Mouse (Mus musculus) mouse embryonic stem cell (cell line): ENCODE measurements around the gene Fam174b.

Experiments used
- in situ Hi-C, 2 experiments: fragments of 300-500 bp; cut with MboI; formaldehyde crosslinking; loops; 1 replicate in 1 of 2; 3 replicates in 1 of 2; pipeline ENCODE4 v1.14.3; 2019 to 2020; ENCODE audit warnings: low sequenced_read_pairs in 2 of 2, low pct_unique_long_range_greater_than_20kb in 1 of 2, mixed read lengths in 1 of 2; ENCODE audit not compliant: unreplicated experiment in 1 of 2

Gene Fam174b

DNA sequence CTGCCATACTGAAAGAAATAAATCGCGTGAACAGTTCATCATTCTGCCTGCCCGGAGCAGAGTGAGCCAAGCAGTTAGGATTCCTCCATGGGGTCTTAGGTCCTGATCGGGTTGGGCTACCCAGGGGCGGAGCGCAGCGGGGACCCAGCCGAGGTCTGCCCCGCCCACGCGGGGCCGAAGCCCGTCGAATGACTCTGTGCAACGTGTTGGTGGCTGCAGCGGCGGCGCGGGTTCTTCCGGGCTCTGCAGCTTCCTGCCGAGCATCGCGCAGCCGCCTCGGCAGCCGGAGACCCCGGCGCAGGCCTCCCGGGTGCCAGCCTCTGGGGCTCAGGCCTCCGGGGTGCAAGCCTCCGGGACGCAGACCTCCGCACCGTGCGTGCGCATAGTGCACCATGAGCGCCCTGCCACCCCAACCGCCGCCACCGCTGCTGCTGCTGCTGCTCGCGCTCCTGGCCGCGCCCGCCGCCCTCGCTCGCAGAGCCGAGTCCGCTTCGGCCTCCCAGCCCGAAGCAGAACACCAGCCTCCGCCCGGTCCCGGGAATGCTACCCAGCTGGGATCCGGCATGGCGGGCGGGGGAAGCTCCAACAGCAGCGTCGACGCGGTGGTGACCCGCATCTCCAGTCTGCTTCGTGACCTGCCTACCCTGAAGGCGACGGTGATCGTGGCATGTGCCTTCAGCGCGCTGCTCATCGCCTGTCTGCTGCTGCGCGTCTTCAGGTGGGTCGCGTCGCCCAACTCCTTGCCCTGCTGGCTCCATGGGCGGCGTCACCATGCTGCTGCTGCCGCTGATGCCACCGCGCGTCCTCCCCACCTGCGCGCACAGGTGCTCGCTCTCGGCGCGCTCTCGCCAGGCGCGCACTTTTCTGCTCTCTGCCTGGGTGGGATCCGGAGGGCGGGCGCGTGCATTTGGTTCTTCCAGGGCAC lies at the start of gene Fam174b:
Gene Fam174b, plus strand, starts transcription at position 192 of the 925 bp plus-strand sequence.
- in situ Hi-C loops = loop anchor here in 1 of 2 experiments (10.0 kb wide), 1 partner anchor 86 kb away; no protein-coding TSS in a partner anchor

DNA sequence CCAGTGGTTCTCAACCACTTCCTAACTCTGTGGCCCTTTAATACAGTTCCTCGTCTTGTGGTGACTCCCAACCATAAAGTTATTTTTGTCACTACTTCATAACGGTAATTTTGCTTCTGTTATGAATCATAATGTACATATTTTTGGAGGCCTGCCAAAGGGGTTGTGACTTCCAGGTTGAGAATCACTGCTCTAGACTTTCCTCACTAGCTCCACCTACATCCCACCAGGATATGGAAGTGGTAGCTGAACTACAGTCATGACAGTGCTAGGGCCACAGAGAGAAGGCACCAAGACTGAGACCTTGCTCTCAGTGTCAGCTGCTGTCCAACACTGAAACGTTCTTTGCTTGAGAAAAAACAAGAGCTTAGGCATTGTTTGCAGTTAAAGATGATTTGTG lies 43.0 kb upstream of the Fam174b start:
- in situ Hi-C loops = no loop called here

DNA sequence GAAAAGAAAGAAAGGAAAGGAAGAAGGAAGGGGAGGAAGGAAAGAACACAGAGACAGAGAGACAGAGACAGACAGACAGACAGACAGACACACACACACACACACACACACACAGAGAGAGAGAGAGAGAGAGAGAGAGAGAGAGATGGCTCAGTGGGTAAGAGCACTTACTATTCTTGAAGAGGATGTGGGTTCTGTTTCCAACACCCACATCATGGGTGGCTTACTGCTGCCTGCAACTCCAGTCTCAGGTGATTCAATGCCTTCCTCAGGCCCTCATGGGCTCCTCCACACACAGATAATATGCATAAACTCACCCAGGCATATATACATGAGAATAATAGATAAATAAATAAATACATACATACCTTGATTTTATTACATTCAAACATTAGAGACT lies 35.8 kb upstream of the Fam174b start:
- in situ Hi-C loops = no loop called here

DNA sequence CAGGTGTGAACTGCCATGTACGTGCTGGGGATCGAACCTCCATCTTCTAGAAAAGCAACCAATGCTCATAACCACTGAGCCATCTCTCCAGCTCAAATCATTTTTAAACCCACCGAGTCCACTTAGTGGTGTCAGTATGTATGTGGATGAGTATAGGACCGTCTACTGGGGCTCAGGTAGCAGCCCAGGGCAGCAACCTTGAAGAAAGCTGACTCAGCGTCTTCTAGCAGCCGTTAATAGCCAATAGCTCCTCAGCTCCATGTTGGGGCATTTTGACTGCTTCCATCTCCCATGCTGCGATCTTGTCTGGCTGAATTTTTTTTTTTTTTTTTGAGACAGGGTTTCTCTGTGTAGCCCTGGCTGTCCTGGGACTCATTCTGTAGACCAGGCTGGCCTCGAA lies 26.6 kb upstream of the Fam174b start:
- in situ Hi-C loops = no loop called here

DNA sequence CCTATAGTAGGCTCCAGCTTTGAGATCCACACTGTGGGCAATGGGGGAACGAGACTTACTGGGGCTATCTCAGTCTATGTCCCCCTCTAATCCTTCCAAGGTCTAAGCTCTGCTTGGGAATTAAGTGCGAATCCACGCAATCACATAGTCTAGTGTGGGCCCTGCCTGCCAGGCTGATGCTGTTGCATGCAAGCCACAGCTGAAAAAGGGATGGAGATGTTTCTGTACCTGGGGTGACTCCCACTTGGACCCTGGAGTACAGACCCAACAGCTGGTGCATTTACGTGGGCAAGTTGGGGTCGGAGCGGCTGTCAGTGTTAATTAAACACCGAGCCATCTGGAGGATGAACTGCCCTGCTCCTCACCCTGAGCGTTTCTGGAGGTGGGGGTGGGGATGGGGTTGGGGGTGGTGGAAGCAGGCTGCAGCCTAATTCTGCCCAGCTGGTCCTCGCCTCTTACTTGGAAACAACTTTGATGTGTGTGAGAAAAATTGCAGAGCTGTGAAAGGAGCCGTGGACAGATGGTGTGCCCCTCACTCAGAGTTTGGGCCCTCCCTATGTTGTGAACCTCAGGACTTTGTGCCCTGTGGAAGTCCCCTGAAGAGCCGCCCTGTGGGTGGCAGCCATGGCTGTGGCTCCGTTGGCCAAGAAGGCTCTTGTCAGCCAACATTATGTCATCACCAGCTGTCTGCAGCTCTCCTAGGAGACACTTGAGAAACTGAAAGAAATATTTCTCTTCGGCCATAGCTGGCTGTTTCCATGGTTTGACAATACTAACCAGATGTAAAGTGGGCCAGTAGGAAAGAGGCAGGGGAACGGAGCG lies 24.0 kb upstream of the Fam174b start:
- in situ Hi-C loops = no loop called here

DNA sequence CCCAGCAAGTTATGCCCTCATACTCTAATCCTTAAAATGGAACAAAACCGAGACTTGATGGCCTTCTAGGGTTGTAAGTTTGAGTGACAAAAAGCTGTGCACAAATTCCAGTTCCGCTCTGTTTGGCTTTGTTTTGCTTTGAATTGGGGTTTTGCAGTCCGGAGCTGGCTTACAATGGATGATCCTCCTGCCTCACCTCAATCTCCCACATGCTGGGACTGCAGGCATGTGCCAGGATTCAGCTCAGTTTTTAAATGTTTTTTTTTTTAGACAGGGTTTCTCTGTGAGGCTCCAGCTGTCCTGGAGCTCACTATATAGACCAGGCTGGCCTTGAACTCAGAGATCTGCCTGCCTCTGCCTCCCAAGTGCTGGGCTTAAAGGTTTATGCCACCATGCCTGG lies 23.3 kb upstream of the Fam174b start:
- in situ Hi-C loops = no loop called here

DNA sequence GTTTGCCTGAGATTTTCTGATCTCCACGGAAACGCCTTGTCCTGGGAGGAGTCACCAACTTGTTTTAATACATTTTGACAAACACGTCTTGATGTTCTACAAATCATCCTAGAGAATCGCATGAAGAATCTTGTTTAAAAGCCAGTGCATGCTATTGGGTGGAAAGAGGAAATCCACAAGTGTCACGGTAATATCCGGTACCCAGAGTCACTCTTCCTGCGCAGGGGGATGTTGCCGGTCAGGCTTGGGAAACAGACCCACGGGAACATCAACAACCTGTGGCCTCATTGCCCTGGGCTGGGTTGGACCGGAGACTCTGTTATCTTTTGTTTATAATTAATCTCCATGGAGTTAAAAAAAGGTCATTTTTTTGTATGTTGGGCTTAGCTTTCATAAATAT lies 22.1 kb upstream of the Fam174b start:
- in situ Hi-C loops = no loop called here

DNA sequence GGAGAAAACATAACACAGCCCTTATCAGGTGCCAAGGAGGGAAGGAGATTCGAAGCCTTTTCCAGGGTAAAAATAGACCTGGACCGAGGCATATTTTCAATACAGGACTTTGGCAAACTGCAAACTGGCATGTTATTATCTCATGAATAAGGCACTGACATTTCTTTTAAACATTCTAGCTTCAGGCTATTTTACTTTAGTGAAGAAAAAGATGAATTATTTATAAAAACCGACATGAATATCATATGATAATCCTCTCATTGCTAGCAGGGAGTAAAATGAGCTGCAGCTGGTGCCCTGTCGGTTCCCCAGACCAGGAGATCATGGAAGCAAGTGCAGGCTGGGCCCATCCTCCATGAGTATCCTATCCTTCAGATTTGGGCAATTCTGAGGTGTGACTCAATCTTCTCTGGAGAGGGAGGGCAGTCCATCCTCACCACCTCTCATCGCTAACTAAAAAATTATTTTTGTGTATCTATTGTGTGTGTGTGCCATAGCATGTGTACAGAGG lies 21.6 kb upstream of the Fam174b start:
- in situ Hi-C loops = no loop called here

DNA sequence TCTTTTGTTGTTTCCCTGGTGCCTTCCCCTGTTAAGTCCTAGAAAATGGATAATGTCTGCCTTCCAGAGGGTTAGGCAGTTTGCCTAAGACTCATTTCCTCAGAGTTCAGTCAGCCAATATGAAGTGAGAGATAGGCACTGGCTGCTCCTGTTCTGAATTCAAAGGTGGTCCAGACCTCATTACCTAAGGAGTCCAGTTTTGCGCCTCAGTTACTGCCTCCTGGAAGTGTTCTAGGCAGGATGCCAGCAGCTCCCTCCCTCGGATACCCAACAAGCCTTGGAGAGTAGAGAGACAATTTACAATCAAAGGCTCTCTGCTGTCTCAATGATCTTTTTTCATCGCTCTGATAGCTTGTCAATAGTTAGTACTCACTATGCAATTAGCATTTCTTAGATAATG lies 19.1 kb upstream of the Fam174b start:
- in situ Hi-C loops = no loop called here

DNA sequence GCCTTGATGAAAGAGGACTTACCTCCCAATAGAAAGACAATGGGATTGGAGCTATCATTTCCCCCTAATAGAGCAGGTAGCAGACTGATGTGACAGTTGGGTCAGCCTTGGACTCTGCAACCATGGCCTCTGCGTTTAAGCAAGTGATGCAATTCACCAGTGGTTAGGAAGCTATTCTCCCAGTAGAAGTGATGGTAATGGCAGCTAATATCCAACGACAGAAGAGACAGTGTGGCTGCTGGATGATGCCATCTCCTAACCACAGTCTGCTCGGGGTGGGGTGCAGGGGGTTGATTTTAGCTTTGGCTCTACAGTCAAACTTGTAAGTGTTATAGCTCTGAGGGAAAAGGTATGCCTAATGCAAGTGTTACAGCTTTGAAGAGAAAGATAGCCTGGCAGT lies 18.3 kb upstream of the Fam174b start:
- in situ Hi-C loops = no loop called here

DNA sequence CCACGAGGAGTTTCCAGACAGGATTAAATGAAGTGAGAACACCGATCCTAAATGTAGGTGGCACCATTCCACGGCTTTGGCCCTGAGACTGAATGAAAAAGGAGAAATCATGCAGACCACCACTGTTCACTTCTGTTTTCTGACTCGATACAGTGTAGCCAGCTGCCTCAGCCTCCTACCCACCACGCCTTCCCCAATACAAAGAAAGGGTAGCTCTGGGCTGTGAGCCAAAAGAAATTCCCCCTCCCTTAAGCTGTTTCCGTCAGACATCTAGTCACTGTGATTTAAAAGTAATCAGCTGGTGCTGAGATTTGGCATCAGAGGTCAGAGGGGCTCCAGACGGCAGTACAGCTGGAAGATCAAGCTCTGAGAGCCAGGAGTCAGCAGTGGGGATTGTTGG lies 10.2 kb upstream of the Fam174b start:
- in situ Hi-C loops = no loop called here

DNA sequence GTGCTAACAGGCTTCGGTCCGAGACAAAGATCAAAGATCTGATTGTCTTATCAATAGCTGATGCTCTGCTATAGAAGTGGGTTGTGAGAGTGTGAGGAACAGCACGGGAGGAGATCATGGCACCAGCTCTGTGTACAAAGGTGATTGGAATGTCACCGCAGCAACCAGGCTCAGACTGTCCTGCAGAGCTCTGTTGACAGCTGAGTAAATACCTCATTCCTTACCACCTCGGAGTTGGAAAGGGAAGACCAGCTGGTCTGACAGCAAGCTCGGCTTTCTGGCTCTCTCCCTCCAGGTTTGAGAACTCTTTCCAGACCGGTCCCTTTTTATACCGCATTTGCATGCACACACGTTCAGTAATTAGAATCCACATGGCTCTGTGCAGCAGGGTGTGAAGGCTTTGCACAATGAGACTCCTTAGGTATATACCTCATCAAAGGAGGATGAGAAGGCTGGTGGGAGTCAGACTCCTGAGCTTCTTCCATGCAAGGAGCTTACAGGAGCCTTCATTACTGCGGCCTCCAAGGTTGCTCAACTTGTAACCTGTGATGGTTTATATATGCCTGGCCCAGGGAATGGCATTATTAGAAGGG lies 9.6 kb upstream of the Fam174b start:
- in situ Hi-C loops = no loop called here

DNA sequence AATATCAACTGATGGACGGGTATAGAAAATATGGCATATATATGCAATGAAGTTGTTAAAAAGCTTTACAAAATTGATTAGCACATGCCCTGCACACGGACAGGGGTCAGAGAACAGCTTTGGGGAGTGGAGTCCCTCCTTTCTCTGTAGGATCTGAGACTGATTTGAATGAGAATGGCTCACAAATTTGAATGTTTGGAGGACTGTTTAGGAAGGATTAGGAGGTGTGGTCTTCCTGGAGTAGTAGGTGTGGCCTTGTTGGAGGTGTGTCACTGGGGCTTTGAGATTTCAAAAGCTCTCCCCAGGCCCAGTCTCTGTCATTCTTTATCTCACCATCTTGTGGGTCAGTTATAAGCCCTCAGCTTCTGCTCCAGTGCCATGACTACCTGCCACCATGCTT lies 4.1 kb upstream of the Fam174b start:
- in situ Hi-C loops = no loop called here

DNA sequence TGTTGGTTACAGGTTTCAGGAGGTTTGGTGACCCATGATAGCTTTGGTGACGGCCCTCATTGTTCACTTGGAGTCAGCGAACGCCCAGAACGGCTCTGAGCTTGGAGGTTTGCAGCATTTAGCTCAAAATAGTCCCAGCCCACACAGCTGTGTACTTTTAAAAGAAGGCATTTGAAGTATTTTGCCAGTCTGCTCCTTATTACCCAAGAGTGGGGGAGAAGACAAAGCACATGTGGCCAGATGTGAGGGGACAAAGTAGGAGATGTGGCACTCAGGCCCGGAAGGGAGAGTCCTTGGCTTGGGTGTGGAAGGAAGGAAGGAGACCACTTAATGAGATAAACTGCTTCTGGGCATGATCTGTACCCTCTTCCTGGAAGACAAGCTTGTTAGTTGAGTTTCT lies 1.3 kb downstream of the Fam174b start:
- in situ Hi-C loops = loop anchor here in 1 of 2 experiments (10.0 kb wide), 1 partner anchor 87 kb away; no protein-coding TSS in a partner anchor

DNA sequence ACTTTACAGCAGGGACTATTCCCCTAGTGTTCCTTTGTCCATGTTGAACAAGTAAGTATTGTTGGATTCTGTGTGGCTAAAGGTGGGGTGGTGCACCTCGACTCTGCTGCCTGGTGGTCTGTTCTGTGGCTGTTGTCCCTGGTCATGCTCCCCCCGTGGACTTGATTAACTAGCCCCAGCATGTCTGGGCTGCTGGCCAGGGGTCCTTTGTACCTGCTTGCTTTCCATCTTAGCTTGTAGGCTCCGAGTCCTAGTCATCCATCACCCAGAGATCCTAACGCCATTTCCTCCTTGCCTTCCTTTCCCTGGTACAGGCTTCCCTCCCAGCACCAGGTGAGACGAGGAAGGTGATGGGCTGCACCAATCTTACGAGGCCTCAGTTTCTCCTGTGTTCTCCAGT lies 1.7 kb downstream of the Fam174b start:
- in situ Hi-C loops = loop anchor here in 1 of 2 experiments (10.0 kb wide), 1 partner anchor 87 kb away; no protein-coding TSS in a partner anchor

DNA sequence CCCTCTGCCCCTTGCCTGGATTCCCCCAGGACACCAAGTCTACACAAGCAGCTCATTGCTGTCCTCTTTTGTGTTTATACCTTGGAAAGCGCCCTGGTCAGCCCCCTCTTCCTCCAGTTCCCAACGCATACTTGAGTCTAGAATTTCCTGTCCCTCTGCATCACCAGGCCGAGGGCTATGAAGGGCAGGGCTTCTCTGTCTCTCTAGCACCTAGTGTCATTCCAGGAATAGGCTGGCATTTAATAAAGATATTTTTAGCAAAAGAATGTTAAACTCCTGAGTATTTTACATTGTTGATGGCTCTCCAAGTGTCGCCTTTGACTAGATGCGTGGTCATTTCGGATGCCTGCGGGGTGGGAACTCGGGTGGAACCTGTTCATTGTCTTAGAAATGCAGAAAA lies 3.0 kb downstream of the Fam174b start:
- in situ Hi-C loops = loop anchor here in 1 of 2 experiments (10.0 kb wide), 1 partner anchor 88 kb away; no protein-coding TSS in a partner anchor

DNA sequence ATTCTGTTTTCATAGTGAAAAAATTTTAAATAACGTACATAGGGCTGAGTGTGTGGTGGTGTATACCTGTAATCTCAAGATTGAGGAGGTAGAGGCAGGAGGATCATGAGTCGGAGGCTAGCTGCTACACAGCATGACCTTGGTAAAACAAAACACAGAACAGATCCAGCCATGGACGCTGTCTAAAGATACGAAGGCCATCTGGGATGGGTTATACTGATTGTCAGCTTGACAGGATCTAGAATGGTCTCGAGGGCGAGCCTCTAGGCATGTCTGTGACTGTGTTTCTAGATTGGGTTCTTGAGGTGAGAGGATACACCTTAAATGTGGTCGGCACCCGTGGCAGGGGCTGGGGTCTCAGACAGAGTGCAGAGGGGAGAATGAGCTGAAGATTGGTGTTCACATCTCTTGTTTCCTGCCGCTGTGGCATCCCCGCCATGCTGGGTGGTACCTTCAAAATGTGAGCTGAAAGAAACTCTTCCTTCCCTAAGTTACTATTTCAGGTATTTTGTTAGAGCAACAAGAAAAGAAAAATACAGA lies 3.8 kb downstream of the Fam174b start:
- in situ Hi-C loops = loop anchor here in 1 of 2 experiments (10.0 kb wide), 1 partner anchor 89 kb away; no protein-coding TSS in a partner anchor

DNA sequence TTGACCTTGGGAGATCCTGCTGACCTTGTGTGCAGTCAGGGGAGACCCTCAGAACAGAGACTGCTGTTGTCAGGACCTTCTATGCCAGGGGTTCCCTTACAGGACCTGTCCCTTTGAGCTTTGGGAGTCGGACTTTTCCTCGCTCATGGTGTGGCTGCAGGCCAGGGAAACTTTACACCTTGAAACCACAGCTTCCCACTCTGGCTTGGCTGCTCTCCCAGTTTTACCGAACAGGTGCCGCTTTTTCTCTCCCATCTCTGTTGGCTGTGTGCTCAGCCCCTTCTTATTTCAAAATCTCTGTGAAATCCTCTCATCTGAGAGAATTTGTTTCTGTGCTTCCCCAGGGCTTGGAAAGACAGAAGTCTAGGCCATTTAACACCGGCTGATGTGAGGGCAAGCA lies 5.8 kb downstream of the Fam174b start:
- in situ Hi-C loops = loop anchor here in 1 of 2 experiments (10.0 kb wide), 1 partner anchor 91 kb away; no protein-coding TSS in a partner anchor
